Mouse (Mus musculus) lung, adult 18-20 months (tissue): ENCODE results near the gene Cyp1a2.
"Not testable (repeated sequence)": the region's sequence is repeated elsewhere in the genome, so short reads cannot be mapped to it uniquely, and the experiment has no call there.

ENCODE experiments used
- DNase-seq, 2 experiments: peaks; one replicate each; pipeline ENCODE4 v3.0.0; 2022; ENCODE audit warnings: mixed read lengths in 2 of 2

The Cyp1a2 gene

GRCm38 (mm10) chr9:57683520-57683919 is at the start of gene Cyp1a2:
Gene Cyp1a2 (minus strand): TSS chr9:57683703.
- DNase-seq: no peak

GRCm38 (mm10) chr9:57728312-57728711 is 44.8 kb upstream of the Cyp1a2 start:
- no peak for DNase-seq

DNA sequence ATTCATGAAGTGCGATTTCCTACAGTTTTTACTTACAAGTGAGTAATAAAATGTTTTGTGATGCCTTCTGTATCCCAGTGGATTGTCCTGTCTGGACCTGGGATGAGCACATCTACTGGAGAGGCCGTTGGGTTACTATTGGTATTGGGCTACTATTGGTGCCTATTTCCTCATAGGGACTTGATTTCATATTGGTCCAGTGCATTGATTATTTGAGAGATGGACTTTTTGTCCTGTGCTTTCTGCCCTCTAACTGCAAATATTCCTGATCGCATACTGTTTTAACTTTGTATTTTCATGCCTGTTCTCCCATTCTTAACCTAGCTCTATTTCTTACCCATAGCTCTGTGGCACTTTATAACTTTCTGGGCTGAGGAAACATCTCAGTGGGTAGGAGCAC is 41.2 kb upstream of the Cyp1a2 start:
- no peak for DNase-seq

DNA sequence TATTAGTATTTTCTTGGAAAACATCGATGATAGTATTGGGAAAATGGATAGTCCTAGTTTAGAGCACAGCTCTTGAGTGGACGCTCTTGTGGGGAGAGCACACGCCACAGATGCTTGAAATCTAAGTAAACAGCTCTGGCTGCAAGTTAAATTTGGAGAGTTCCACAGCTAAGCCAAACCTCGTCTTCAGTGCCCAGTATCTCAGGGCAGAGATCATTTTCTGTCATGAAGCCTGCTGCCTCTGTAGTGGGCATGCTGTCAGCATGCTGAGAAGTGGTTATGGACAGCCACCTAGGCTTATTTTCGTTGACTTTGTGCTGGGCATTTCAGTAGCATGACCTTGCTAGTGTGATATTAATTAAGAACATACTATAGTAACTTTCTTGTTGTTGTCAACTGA is 40.3 kb upstream of the Cyp1a2 start:
- no peak for DNase-seq

DNA sequence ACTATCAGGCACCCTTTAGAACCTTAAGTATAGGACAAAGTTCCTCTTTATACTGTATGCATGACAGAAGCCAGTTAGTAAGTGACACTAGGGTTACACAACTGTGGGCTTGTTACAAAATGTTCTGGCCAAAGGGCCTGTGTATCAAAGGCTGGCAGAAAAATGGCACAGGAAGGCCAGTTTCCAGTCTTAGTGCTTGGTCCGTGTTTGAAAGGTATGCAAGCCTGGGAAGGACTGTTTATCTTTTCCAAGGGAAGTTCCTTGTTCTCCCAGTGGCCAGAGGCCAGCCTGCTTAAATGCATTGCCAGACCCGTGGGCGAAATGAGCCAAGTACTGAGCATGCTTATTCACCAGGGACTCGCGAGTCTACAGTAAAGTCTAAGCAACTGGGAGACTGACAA is 39.8 kb upstream of the Cyp1a2 start:
- DNase-seq: peak; percentile 84 to 90

- DNase-seq: no peak
Measured at GRCm38 (mm10) chr9:57722371-57722770, 38.9 kb upstream of the Cyp1a2 start.

GRCm38 (mm10) chr9:57720736-57721135 is 37.2 kb upstream of the Cyp1a2 start:
- DNase-seq: no peak

GRCm38 (mm10) chr9:57718408-57718807 is 34.9 kb upstream of the Cyp1a2 start:
- DNase-seq: peak in 1 of 2 experiments; percentile 24

DNA sequence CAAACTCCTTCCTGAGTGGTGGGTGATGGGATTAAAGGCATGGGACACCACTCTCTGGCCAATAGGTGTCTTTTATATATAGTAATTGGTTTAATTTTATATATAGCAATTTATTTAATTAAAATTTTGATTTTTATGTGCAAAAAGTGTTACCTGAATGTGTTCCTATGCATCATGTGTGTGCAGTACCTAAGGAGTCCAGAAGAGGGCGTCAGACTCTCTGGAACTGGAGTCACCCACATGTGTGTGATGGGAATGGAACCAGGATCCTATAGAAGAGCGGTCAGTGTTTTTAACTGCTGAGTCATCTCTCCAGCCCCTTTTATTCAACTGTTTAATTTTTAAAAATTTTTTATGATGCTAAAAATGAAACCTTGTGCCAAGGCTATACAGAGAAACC is 28.7 kb upstream of the Cyp1a2 start:
- no peak for DNase-seq

DNA sequence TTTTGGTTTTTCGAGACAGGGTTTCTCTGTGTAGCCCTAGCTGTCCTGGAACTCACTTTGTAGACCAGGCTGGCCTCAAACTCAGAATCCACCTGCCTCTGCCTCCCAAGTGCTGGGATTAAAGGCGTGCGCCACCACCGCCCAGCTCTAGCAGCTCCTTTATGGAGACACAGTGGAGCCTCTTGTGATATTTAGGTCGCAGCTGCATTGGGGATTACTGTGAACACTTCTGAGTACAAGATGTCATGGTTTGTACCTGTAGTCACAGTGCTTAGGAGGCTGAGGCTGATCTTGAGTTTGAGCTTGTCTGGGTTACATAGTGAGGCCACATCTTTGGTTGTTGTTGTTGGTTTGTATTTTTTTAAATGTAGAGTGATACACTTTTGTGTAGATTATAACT is 26.7 kb upstream of the Cyp1a2 start:
- DNase-seq: not testable (repeated sequence)

DNA sequence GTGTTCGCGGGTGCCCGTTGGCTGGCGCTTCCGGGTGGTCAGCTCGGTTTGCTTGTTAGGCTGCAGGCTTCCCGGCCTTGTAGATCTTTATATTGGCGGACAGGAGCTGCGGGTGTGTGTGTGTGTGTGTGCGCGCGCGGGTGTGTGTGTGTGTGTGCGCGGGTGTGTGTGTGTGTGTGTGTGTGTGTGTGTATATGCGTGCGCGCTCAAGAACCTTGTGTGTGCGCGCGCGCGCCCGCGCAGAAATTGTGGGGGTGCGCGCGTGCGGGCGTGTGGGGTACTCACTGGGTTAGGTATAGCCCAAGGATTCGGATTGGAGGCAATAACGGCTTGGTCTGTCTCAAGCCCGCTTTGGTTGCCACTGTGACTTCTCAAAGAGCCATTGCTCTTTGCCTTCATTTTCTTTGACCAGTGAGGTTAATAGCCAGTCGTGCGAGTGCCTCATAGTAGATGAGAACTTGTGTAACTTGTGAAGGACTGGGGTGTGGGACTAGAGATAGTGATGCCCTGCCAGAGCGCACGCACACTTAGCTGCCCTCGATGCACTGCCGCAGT is 25.3 kb upstream of the Cyp1a2 start:
- DNase-seq: peak in 1 of 2 experiments; percentile 44

- peak; percentile 91 to 94 for DNase-seq
Measured at GRCm38 (mm10) chr9:57708068-57708719, 24.7 kb upstream of the Cyp1a2 start, which contains the start of gene Edc3. Gene Edc3 (plus strand): TSS chr9:57708540.

DNA sequence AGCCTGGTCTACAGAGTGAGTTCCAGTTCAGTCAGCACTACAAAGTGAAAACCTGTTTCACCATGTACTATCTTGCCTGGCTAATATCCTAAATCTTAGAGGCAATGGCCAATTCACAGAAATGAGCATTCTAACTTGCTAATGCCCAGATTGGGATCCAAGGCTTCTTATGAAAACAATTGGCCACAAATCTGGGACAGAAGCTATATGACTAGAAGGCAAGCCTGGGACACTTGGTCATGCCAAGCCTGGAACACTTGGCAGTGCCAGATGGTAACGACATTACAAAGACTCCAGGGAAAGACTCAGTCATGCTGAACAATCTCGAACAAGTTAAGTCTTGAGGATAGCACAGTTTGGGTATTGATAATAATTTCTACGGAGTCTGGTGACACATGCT is 23.0 kb upstream of the Cyp1a2 start:
- no peak for DNase-seq

DNA sequence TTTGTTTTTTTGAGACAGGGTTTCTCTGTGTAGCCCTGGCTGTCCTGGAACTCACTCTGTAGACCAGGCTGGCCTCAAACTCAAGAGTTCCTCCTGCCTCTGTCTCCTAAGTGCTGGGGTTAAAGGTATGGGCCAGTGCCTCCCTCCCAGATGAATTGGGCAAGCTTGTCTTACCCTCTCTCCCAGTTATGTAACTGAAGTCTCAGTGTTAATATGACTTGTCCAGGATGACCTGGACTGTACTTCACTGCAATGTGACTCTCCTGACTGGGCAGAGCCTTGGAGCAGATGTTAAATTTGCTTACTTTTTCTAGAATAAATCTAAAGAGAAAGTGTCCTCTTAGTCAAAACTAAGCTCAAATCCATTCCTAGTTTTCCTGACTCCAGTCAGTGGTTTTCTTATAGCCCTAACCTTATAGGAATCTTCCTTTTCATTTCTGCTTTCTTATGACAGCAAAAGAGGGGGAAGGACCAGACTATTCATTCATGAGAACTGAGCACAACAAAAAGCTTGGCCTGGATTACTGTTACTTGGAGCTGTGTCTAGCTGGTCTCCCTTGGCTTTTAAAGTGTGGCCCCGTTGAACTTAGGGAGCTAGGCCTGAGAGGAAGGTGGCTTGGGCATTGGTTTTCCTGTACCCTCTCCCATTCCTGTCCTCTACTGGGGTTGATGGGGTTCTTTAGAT is 15.1 kb upstream of the Cyp1a2 start:
- no peak for DNase-seq

DNA sequence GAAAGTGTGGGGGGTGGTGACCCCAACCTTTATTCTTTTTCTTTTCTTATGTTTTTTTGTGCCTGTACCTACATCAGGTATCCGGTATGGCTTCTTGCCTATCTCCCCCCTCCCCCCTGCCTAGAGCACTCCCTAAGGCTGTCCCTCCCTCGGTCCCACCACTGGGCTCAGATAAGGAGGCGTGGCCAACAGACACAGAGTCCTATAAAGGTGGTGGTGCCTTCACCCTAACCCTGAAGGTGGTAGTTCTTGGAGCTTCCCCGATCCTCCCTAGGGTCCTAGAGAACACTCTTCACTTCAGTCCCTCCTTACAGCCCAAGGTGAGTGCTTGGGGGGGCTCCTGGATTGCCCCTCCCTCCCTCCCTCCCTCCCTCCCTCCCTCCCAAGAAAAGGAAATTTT is 13.9 kb upstream of the Cyp1a2 start:
- DNase-seq: no peak

DNA sequence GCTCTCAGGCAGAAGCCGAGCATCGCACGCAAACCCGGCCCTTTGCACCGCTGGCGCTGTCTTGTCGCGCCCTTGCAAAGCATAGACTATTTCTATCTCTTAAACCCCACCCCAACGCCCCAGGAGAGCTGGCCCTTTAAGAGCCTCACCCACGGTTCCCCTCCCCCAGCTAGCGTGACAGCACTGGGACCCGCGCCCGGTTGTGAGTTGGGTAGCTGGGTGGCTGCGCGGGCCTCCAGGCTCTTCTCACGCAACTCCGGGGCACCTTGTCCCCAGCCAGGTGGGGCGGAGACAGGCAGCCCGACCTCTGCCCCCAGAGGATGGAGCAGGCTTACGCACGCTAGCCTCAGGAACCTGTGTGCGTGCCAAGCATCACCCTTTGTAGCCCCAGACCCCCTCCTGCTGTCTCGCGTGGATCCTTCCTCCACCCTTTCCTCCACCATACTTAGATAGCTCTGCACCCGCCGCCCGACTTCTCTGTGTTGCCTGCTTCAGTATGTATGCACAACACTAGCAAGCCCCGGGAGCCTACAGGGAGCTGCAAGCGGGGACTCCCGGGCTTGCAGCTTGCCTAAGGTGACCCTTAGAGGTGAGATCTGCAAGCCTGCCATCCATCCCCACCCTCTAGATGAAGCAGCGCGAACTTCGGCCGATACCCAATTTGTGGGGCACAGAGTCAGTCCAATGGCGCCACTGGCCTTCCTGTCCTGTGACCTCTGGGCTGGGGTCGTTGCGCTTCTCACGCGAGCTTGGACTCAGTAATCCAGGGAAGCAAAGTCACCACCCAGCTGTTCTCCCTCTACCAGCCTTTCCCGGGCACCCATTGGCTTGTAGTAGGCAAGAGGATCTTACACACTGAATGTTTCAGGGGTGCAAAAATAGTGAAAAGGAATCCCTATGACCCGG is 13.1 kb upstream of the Cyp1a2 start:
- DNase-seq: peak; percentile 28 to 56

GRCm38 (mm10) chr9:57694108-57694507 is 10.6 kb upstream of the Cyp1a2 start:
- no peak for DNase-seq

- DNase-seq: no peak
Measured at GRCm38 (mm10) chr9:57688606-57689005, 5.1 kb upstream of the Cyp1a2 start.

- peak; percentile 47 to 55 for DNase-seq
Measured at GRCm38 (mm10) chr9:57688158-57688557, 4.7 kb upstream of the Cyp1a2 start.

GRCm38 (mm10) chr9:57687751-57688150 is 4.2 kb upstream of the Cyp1a2 start, which contains the start of gene Cyp1a1:
Gene Cyp1a1 (plus strand): TSS chr9:57687928.
- DNase-seq: no peak

GRCm38 (mm10) chr9:57686011-57686410 is 2.5 kb upstream of the Cyp1a2 start:
- DNase-seq: no peak

GRCm38 (mm10) chr9:57681411-57681810 is 2.1 kb downstream of the Cyp1a2 start:
- DNase-seq: no peak

GRCm38 (mm10) chr9:57671500-57671899 is 12.0 kb downstream of the Cyp1a2 start:
- DNase-seq: no peak
